Mouse (Mus musculus): ENCODE data around the gene Zfp534. TPM values are rescaled to one million over a fixed set of nuclear protein-coding genes. Genes with fewer than 3 reads are reported as not detected.

Gene Zfp534
- polyA plus RNA-seq, 1 experiment from 2014 or later, result not detected

Other genes starting within 250 kb of the Zfp534 start
- 8.2 and 10.8 TPM in 2 replicates for gene Zfp982, start 210.1 kb downstream of the Zfp534 start, polyA plus RNA-seq (2014; fragmentation: Nextera tagmentation; extraction: Ambion mirVana)
- gene Gm16503, start 162.3 kb downstream of the Zfp534 start, polyA plus RNA-seq (2014; fragmentation: Nextera tagmentation; extraction: Ambion mirVana), result 0.06 and 0.14 TPM in 2 replicates
- 0.15 TPM in 1 of 2 replicates, not detected in the other for gene Zfp985, start 149.3 kb downstream of the Zfp534 start, polyA plus RNA-seq (2014; fragmentation: Nextera tagmentation; extraction: Ambion mirVana)
- 2.3 and 3.2 TPM in 2 replicates for gene Zfp979, start 60.0 kb downstream of the Zfp534 start, polyA plus RNA-seq (2014; fragmentation: Nextera tagmentation; extraction: Ambion mirVana)
- gene Zfp984, start 107.2 kb upstream of the Zfp534 start, polyA plus RNA-seq (2014; fragmentation: Nextera tagmentation; extraction: Ambion mirVana), result 10.6 and 11.0 TPM in 2 replicates
- gene Zfp933, start 145.8 kb upstream of the Zfp534 start, polyA plus RNA-seq (2014; fragmentation: Nextera tagmentation; extraction: Ambion mirVana), result 5.0 and 6.1 TPM in 2 replicates
- gene Miip, start 166.3 kb upstream of the Zfp534 start, polyA plus RNA-seq (2014; fragmentation: Nextera tagmentation; extraction: Ambion mirVana), result 27.6 and 30.0 TPM in 2 replicates
- 14.7 and 15.6 TPM in 2 replicates for gene Fv1, start 166.4 kb upstream of the Zfp534 start, polyA plus RNA-seq (2014; fragmentation: Nextera tagmentation; extraction: Ambion mirVana)
- gene Mfn2, start 202.2 kb upstream of the Zfp534 start, polyA plus RNA-seq (2014; fragmentation: Nextera tagmentation; extraction: Ambion mirVana), result 23.1 and 28.0 TPM in 2 replicates
- 32.7 and 36.4 TPM in 2 replicates for gene Plod1, start 234.2 kb upstream of the Zfp534 start, polyA plus RNA-seq (2014; fragmentation: Nextera tagmentation; extraction: Ambion mirVana)
- 14.5 and 15.9 TPM in 2 replicates for gene 2510039O18Rik, start 238.3 kb upstream of the Zfp534 start, polyA plus RNA-seq (2014; fragmentation: Nextera tagmentation; extraction: Ambion mirVana)

Measured in embryonic facial prominence, embryonic 11.5 days (tissue).